Mouse (Mus musculus): ENCODE measurements around the gene D430041D05Rik. TPM values are rescaled to one million over a fixed set of nuclear protein-coding genes. Genes with fewer than 3 reads are reported as not detected.
A peak's percentile ranks its signal among the peaks of the same experiment; 100 is the strongest.

D430041D05Rik gene
- polyA plus RNA-seq, 1 experiment from 2014 or later = 0.42 TPM

DNA sequence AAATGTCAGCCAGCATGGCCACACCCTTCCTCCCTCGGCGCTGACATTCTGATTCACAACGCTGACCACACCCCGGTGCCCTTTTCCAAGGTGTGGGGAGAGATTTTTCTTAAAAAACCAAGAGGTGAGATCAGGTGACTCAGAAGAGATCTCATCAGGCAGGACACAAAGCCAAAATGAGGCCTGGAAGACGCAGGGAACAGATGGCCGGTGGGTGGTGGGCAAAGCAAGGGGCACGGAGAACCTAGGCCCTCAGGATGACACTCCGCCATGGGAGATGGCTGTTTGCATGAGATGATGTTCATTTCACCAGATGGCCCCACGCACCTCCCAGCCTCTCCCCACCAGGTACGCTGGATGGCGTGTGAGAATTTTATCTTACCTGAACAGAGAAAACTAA, 21.6 kb downstream of the D430041D05Rik start:
- ATAC-seq (ENCODE audit: low FRiP score, low TSS enrichment) = no peak
- Histone ChIP-seq H3K9me3 (ENCODE audit: low read length) (no peaks in the 10 kb centered on the region), H3K27ac (ENCODE audit: low read length) (no peak overlapping the region), H3K4me3 (ENCODE audit: low read length) (no peak overlapping the region), H3K36me3 (ENCODE audit: insufficient read depth, low read length) (no peaks in the 10 kb centered on the region), H3K4me2 (replicated peaks; ENCODE audit: low read depth, low read length) (no peak overlapping the region), H3K4me1 (ENCODE audit: insufficient read depth, low read length) (no peaks in the 10 kb centered on the region), H3K9ac (replicated peaks; ENCODE audit: low read length) (no peak overlapping the region), H3K27me3 (ENCODE audit: insufficient read depth, low read length) (no peaks in the 10 kb centered on the region)
- 91% methylated on average over 11 of the region's 11 CpGs for WGBS

GRCm38 (mm10) chr2:104385941-104386340, 24.9 kb downstream of the D430041D05Rik start:
- Histone ChIP-seq H3K4me3 (ENCODE audit: low read length) (no peak overlapping the region), H3K9ac (replicated peaks; ENCODE audit: low read length) (no peak overlapping the region), H3K9me3 (ENCODE audit: low read length) (no peaks in the 10 kb centered on the region), H3K27ac (ENCODE audit: low read length) (no peak overlapping the region), H3K27me3 (ENCODE audit: insufficient read depth, low read length) (no peaks in the 10 kb centered on the region), H3K4me2 (replicated peaks; ENCODE audit: low read depth, low read length) (no peak overlapping the region), H3K4me1 (ENCODE audit: insufficient read depth, low read length) (no peaks in the 10 kb centered on the region), H3K36me3 (ENCODE audit: insufficient read depth, low read length) (no peaks in the 10 kb centered on the region)
- ATAC-seq (ENCODE audit: low FRiP score, low TSS enrichment) = no peak
- 83% methylated on average over 2 of the region's 2 CpGs for WGBS

GRCm38 (mm10) chr2:104383589-104383988, 27.2 kb downstream of the D430041D05Rik start:
- Histone ChIP-seq H3K4me2 (replicated peaks; ENCODE audit: low read depth, low read length) (no peak overlapping the region), H3K4me1 (ENCODE audit: insufficient read depth, low read length) (no peaks in the 10 kb centered on the region), H3K9ac (replicated peaks; ENCODE audit: low read length) (no peak overlapping the region), H3K27me3 (ENCODE audit: insufficient read depth, low read length) (peaks cover 4% of the 10 kb centered on the region; the same call in 1 of the 2 replicates), H3K9me3 (ENCODE audit: low read length) (no peaks in the 10 kb centered on the region), H3K27ac (ENCODE audit: low read length) (no peak overlapping the region), H3K4me3 (ENCODE audit: low read length) (no peak overlapping the region), H3K36me3 (ENCODE audit: insufficient read depth, low read length) (no peaks in the 10 kb centered on the region)
- ATAC-seq (ENCODE audit: low FRiP score, low TSS enrichment) = no peak
- 90% methylated on average over 4 of the region's 4 CpGs for WGBS

DNA sequence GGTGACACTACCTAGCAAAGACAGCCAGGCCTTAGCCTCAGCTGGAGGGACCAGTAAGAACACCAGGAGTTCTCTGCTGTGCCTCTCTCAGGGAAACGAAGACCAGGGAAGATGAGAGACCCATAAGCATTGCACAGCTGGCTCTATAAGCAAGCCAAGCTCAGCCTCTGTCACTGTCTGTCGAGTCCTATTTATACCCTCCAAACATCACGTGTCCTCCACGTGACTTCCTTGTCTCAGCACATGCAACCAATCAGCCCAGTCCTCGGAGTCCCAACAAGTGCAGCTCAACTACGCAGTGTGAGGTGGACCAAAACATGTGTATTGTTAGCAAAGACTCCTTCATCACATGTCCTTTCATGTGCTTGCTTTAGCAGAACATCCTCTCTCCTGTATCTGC, 28.0 kb downstream of the D430041D05Rik start:
- Histone ChIP-seq H3K27ac (ENCODE audit: low read length) (no peak overlapping the region), H3K36me3 (ENCODE audit: insufficient read depth, low read length) (no peaks in the 10 kb centered on the region), H3K4me3 (ENCODE audit: low read length) (no peak overlapping the region), H3K9ac (replicated peaks; ENCODE audit: low read length) (no peak overlapping the region), H3K9me3 (ENCODE audit: low read length) (no peaks in the 10 kb centered on the region), H3K27me3 (ENCODE audit: insufficient read depth, low read length) (peaks cover 7% of the 10 kb centered on the region), H3K4me1 (ENCODE audit: insufficient read depth, low read length) (no peaks in the 10 kb centered on the region), H3K4me2 (replicated peaks; ENCODE audit: low read depth, low read length) (no peak overlapping the region)
- WGBS = 84% methylated on average over 6 of the region's 6 CpGs
- ATAC-seq (ENCODE audit: low FRiP score, low TSS enrichment) = no peak

- Histone ChIP-seq H3K9ac (replicated peaks; ENCODE audit: low read length) (no peak overlapping the region), H3K4me1 (ENCODE audit: insufficient read depth, low read length) (no peaks in the 10 kb centered on the region), H3K4me2 (replicated peaks; ENCODE audit: low read depth, low read length) (no peak overlapping the region), H3K36me3 (ENCODE audit: insufficient read depth, low read length) (no peaks in the 10 kb centered on the region), H3K27ac (ENCODE audit: low read length) (no peak overlapping the region), H3K4me3 (ENCODE audit: low read length) (no peak overlapping the region), H3K9me3 (ENCODE audit: low read length) (no peaks in the 10 kb centered on the region), H3K27me3 (ENCODE audit: insufficient read depth, low read length) (peaks cover 7% of the 10 kb centered on the region)
- WGBS = 33% methylated on average over 7 of the region's 7 CpGs
- ATAC-seq (ENCODE audit: low FRiP score, low TSS enrichment) = no peak
Measured at GRCm38 (mm10) chr2:104379304-104379703, 31.5 kb downstream of the D430041D05Rik start.

DNA sequence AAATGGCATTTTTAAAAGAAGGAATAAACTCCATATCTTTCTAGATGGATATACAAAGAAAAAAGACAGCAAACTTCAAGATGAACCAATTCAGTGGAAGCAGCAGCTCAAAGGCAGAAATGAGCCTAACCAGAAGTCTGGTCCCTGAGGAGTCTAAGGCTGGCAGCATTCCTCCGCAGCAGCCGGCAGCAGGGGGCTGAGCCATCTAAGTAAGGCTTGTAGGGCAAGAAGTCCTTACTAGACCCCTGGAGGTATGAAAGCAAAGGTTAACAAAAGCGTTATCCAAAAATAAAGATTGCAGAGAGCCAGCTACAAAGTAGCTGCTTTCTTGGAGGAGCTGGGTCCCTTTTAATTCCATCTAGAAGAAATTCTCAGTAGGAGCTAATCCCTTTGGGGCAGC, 32.0 kb downstream of the D430041D05Rik start:
- no peak overlapping the region for H3K27ac ChIP-seq (ENCODE audit: low read length)
- no peaks in the 10 kb centered on the region for H3K9me3 ChIP-seq (ENCODE audit: low read length)
- no peak overlapping the region for H3K4me2 ChIP-seq (replicated peaks; ENCODE audit: low read depth, low read length)
- H3K4me3 ChIP-seq (ENCODE audit: low read length) = no peak overlapping the region
- no peak overlapping the region for H3K9ac ChIP-seq (replicated peaks; ENCODE audit: low read length)
- no peak for ATAC-seq (ENCODE audit: low FRiP score, low TSS enrichment)
- no peaks in the 10 kb centered on the region for H3K36me3 ChIP-seq (ENCODE audit: insufficient read depth, low read length)
- 22% methylated on average over 3 of the region's 3 CpGs for WGBS
- H3K4me1 ChIP-seq (ENCODE audit: insufficient read depth, low read length) = no peaks in the 10 kb centered on the region
- peaks cover 7% of the 10 kb centered on the region for H3K27me3 ChIP-seq (ENCODE audit: insufficient read depth, low read length)

DNA sequence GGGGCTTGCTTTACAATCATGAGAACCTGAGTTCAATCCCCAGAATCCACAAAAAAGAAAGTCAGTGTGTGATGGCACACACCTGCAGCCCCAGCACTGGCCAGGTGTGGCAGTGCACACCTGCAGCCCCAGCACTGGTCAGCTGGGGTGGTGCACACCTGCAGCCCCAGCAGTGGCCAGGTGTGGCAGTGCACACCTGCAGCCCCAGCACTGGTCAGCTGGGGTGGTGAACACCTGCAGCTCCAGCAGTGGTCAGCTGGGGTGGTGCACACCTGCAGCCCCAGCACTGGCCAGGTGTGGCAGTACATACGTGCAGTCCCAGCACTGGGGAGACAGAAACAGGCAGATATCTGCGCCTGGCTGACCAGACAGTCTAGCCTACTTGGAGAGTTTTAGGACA, 32.8 kb downstream of the D430041D05Rik start:
- Histone ChIP-seq H3K4me1 (ENCODE audit: insufficient read depth, low read length) (no peaks in the 10 kb centered on the region), H3K4me2 (replicated peaks; ENCODE audit: low read depth, low read length) (no peak overlapping the region), H3K27me3 (ENCODE audit: insufficient read depth, low read length) (peaks cover 7% of the 10 kb centered on the region), H3K9ac (replicated peaks; ENCODE audit: low read length) (no peak overlapping the region), H3K36me3 (ENCODE audit: insufficient read depth, low read length) (no peaks in the 10 kb centered on the region), H3K27ac (ENCODE audit: low read length) (no peak overlapping the region), H3K9me3 (ENCODE audit: low read length) (no peaks in the 10 kb centered on the region), H3K4me3 (ENCODE audit: low read length) (no peak overlapping the region)
- 66% methylated on average over 2 of the region's 2 CpGs for WGBS
- ATAC-seq (ENCODE audit: low FRiP score, low TSS enrichment) = peak; percentile 57; the same call in 1 of the 2 replicates

- no peaks in the 10 kb centered on the region for H3K9me3 ChIP-seq (ENCODE audit: low read length)
- H3K9ac ChIP-seq (replicated peaks; ENCODE audit: low read length) = no peak overlapping the region
- H3K4me3 ChIP-seq (ENCODE audit: low read length) = no peak overlapping the region
- no peaks in the 10 kb centered on the region for H3K36me3 ChIP-seq (ENCODE audit: insufficient read depth, low read length)
- H3K4me2 ChIP-seq (replicated peaks; ENCODE audit: low read depth, low read length) = no peak overlapping the region
- peaks cover 10% of the 10 kb centered on the region for H3K4me1 ChIP-seq (ENCODE audit: insufficient read depth, low read length)
- H3K27ac ChIP-seq (ENCODE audit: low read length) = no peak overlapping the region
- 75% methylated on average over 4 of the region's 4 CpGs for WGBS
- no peak for ATAC-seq (ENCODE audit: low FRiP score, low TSS enrichment)
- H3K27me3 ChIP-seq (ENCODE audit: insufficient read depth, low read length) = no peaks in the 10 kb centered on the region
Measured at GRCm38 (mm10) chr2:104372156-104372555, 38.7 kb downstream of the D430041D05Rik start.

DNA sequence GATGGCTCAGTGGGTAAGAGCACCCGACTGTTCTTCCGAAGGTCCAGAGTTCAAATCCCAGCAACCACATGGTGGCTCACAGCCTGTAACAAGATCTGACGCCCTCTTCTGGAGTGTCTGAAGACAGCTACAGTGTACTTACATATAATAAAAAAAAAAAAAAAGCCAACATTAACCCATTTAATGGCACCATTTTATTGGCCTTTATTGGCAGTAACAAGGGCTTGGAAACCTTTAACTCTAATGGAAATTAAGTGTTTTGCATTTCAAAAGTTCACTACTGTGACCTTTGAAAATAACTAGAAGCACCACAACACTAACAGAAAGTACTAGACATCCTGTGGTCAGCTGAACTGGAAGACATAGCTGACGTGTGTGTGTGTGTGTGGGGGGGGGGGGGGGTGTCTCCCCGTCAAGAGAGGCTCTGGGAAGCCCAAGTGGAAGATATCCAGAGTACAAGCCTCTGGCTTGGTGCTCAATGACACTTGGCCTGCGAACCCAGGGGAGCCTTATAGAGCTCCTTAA, 39.1 kb downstream of the D430041D05Rik start:
- H3K4me3 ChIP-seq (ENCODE audit: low read length) = no peak overlapping the region
- no peaks in the 10 kb centered on the region for H3K36me3 ChIP-seq (ENCODE audit: insufficient read depth, low read length)
- no peaks in the 10 kb centered on the region for H3K27me3 ChIP-seq (ENCODE audit: insufficient read depth, low read length)
- no peak for ATAC-seq (ENCODE audit: low FRiP score, low TSS enrichment)
- H3K9ac ChIP-seq (replicated peaks; ENCODE audit: low read length) = no peak overlapping the region
- no peak overlapping the region for H3K4me2 ChIP-seq (replicated peaks; ENCODE audit: low read depth, low read length)
- no peak overlapping the region for H3K27ac ChIP-seq (ENCODE audit: low read length)
- no peaks in the 10 kb centered on the region for H3K9me3 ChIP-seq (ENCODE audit: low read length)
- peaks cover 13% of the 10 kb centered on the region for H3K4me1 ChIP-seq (ENCODE audit: insufficient read depth, low read length)
- WGBS = 62% methylated on average over 6 of the region's 6 CpGs

GRCm38 (mm10) chr2:104367836-104368298, 42.9 kb downstream of the D430041D05Rik start:
- Histone ChIP-seq H3K4me1 (ENCODE audit: insufficient read depth, low read length) (peaks cover 13% of the 10 kb centered on the region), H3K27me3 (ENCODE audit: insufficient read depth, low read length) (no peaks in the 10 kb centered on the region), H3K9me3 (ENCODE audit: low read length) (no peaks in the 10 kb centered on the region), H3K9ac (replicated peaks; ENCODE audit: low read length) (no peak overlapping the region), H3K4me2 (replicated peaks; ENCODE audit: low read depth, low read length) (no peak overlapping the region), H3K36me3 (ENCODE audit: insufficient read depth, low read length) (no peaks in the 10 kb centered on the region), H3K27ac (ENCODE audit: low read length) (no peak overlapping the region), H3K4me3 (ENCODE audit: low read length) (no peak overlapping the region)
- ATAC-seq (ENCODE audit: low FRiP score, low TSS enrichment) = peak; percentile 42
- WGBS = 45% methylated on average over 6 of the region's 6 CpGs

All from kidney, embryonic 16.5 days (tissue).